Mouse (Mus musculus) layer of hippocampus, postnatal 14 days (tissue): ENCODE measurements around the gene Cep83. TPM values are rescaled to one million over a fixed set of nuclear protein-coding genes. Genes with fewer than 3 reads are reported as not detected.
"Not testable (repeated sequence)": the region's sequence is repeated elsewhere in the genome, so short reads cannot be mapped to it uniquely, and the experiment has no call there.

Experiments used
- DNase-seq, 2 experiments: peaks; one replicate each; pipeline ENCODE4 v3.0.0; 2021 to 2022; ENCODE audit warnings: low spot score in 2 of 2, mixed read lengths in 1 of 2
- long read RNA-seq, 2 experiments: library from polyadenylated mRNA; stranded (forward); transcript quantifications; one replicate each; pipeline ENCODE4 v2.0.0; 2021
- total RNA-seq, 2 experiments: library from RNA; stranded (reverse); gene quantifications; 2 replicates each; pipeline ENCODE4 v1.2.3; 2021

Cep83 gene
- 10 to 100 TPM; 32.3 to 35.1 TPM for total RNA-seq
- long read RNA-seq, experiment 1, transcript Cep83-201 (16 exons, 3,639 nt): major isoform, 22 of 32 reads
- long read RNA-seq, experiment 1, partial matches to known transcripts: 1 of 32 reads
- long read RNA-seq, experiment 1, other reads (novel, unspliced or antisense): 6 of 32 reads
- long read RNA-seq, experiment 2, transcript Cep83-201 (16 exons, 3,639 nt): major isoform, 28 of 43 reads
- long read RNA-seq, experiment 2, transcript Cep83-204 (4 exons, 1,842 nt): minor isoform, 7 of 43 reads
- long read RNA-seq, experiment 2, partial matches to known transcripts: 4 of 43 reads
- long read RNA-seq, experiment 2, other reads (novel, unspliced or antisense): 4 of 43 reads

- peak; percentile 89 to 94 for DNase-seq
These were observed at the start of gene Cep83 for GRCm38 (mm10) chr10:94688420-94689175. Cep83 (plus strand) TSS chr10:94688654.

- no peak for DNase-seq
These were observed 49.2 kb upstream of the Cep83 start for GRCm38 (mm10) chr10:94639281-94639680.

- no peak for DNase-seq
These were observed 48.4 kb upstream of the Cep83 start for GRCm38 (mm10) chr10:94640067-94640466.

- DNase-seq: no peak
These were observed 24.4 kb upstream of the Cep83 start for GRCm38 (mm10) chr10:94664036-94664435.

- DNase-seq: no peak
These were observed 24.0 kb upstream of the Cep83 start for GRCm38 (mm10) chr10:94664455-94664854.

- no peak for DNase-seq
These were observed 20.3 kb upstream of the Cep83 start for GRCm38 (mm10) chr10:94668147-94668546.

GRCm38 (mm10) chr10:94687801-94688419 lies 544 bp upstream of the Cep83 start:
- DNase-seq: peak in 1 of 2 experiments; percentile 22

GRCm38 (mm10) chr10:94689176-94689510 lies 689 bp downstream of the Cep83 start:
- no peak for DNase-seq

- no peak for DNase-seq
These were observed 1.9 kb downstream of the Cep83 start for GRCm38 (mm10) chr10:94690376-94690775.

- no peak for DNase-seq
These were observed 3.7 kb downstream of the Cep83 start for GRCm38 (mm10) chr10:94692163-94692562.

- peak in 1 of 2 experiments; percentile 29 for DNase-seq
These were observed 17.3 kb downstream of the Cep83 start for GRCm38 (mm10) chr10:94705643-94706258.

GRCm38 (mm10) chr10:94706695-94707094 lies 18.2 kb downstream of the Cep83 start:
- no peak for DNase-seq

GRCm38 (mm10) chr10:94709622-94710319 lies 21.3 kb downstream of the Cep83 start:
- peak in 1 of 2 experiments; percentile 25 for DNase-seq

GRCm38 (mm10) chr10:94710320-94710695 lies 21.9 kb downstream of the Cep83 start:
- DNase-seq: no peak

- no peak for DNase-seq
These were observed 31.8 kb downstream of the Cep83 start for GRCm38 (mm10) chr10:94720300-94720699.

- not testable (repeated sequence) for DNase-seq
These were observed 39.6 kb downstream of the Cep83 start for GRCm38 (mm10) chr10:94728053-94728452.

GRCm38 (mm10) chr10:94730445-94730844 lies 42.0 kb downstream of the Cep83 start:
- DNase-seq: no peak

GRCm38 (mm10) chr10:94734829-94735228 lies 46.4 kb downstream of the Cep83 start:
- no peak for DNase-seq

GRCm38 (mm10) chr10:94740221-94740620 lies 51.8 kb downstream of the Cep83 start:
- no peak for DNase-seq

- DNase-seq: no peak
These were observed 53.0 kb downstream of the Cep83 start for GRCm38 (mm10) chr10:94741459-94741858.

- no peak for DNase-seq
These were observed 58.6 kb downstream of the Cep83 start for GRCm38 (mm10) chr10:94747011-94747410.
